15 mouse cellular contexts compared by ENCODE assay signal in genomic region chr14:98431959-98432358, GRCm38 (mm10).
DNase-seq lines count a peak whose midpoint lies in the region; ATAC-seq and TF ChIP-seq lines count a peak whose summit lies in the region.
"Had no signal": no experiment of that assay in that cellular context is flagged by ENCODE, and none has a peak within 500 bp of the region (broad histone marks: within the 10 kb centered on the region; RNA-seq: fewer than 3 reads in every experiment).

No protein-coding gene starts in this region.

- TF ChIP-seq CTCF in hindbrain, postnatal 0 days (IDR thresholded peaks at IDR 0.05; ENCODE audit: low read depth), result no peak

- no peak for DNase-seq in heart, adult 18-20 months
- DNase-seq in lung, adult 18-20 months, result no peak
- DNase-seq in embryonic facial prominence, embryonic 11.5 days (ENCODE audit: low spot score), result peak; percentile 19
- peak; percentile 2 for DNase-seq in hindbrain, postnatal 0 days (ENCODE audit: low spot score)
- no peak for DNase-seq in cerebellum, postnatal 36 days
- DNase-seq in adrenal gland, postnatal 36 days, result no peak
- DNase-seq: cerebellum, adult 18-20 months; thymus, postnatal 36 days had no signal

- H3K4me2 ChIP-seq in heart, embryonic 14.5 days (ENCODE audit: low read length), result peak overlapping the region; percentile 55
- 0 out of 2 replicates have a peak overlapping the region, but pooled peaks have one; percentile 31 for H3K4me2 ChIP-seq in lung, embryonic 16.5 days (ENCODE audit: low read depth, low read length)
- no peak overlapping the region; the same call in 1 of the 2 replicates for H3K4me2 ChIP-seq in embryonic facial prominence, embryonic 11.5 days (ENCODE audit: low read depth, low read length)
- peak overlapping the region; percentile 13; the same call in 1 of the 2 replicates for H3K4me2 ChIP-seq in hindbrain, postnatal 0 days (ENCODE audit: low read depth, low read length)
- H3K4me2 ChIP-seq: limb, embryonic 15.5 days had no signal

- H3K9ac ChIP-seq in heart, embryonic 14.5 days (ENCODE audit: low read length), result no peak overlapping the region
- no peak overlapping the region for H3K9ac ChIP-seq in lung, embryonic 16.5 days (ENCODE audit: low read length)
- H3K9ac ChIP-seq in embryonic facial prominence, embryonic 11.5 days (replicated peaks; ENCODE audit: low read length), result no peak overlapping the region
- H3K9ac ChIP-seq in hindbrain, postnatal 0 days (replicated peaks; ENCODE audit: low read length), result no peak overlapping the region
- H3K9ac ChIP-seq: limb, embryonic 15.5 days had no signal

- peak; percentile 43; the same call in 1 of the 2 replicates for ATAC-seq in heart, embryonic 14.5 days (ENCODE audit: insufficient number of reproducible peaks, insufficient read depth, low FRiP score, low read depth)
- ATAC-seq in lung, embryonic 16.5 days (ENCODE audit: low read depth), result peak; percentile 41; the same call in 1 of the 2 replicates
- no peak for ATAC-seq in embryonic facial prominence, embryonic 11.5 days (replicated peaks; ENCODE audit: insufficient number of reproducible peaks, low FRiP score, low TSS enrichment, low read depth)
- no peak for ATAC-seq in hindbrain, postnatal 0 days
- ATAC-seq: inflammation-experienced regulatory T-cells, adult 6 months had no signal

- no peaks in the 10 kb centered on the region for H3K36me3 ChIP-seq in heart, embryonic 14.5 days (ENCODE audit: control insufficient read depth, insufficient read depth, low read length)
- H3K36me3 ChIP-seq in lung, embryonic 16.5 days (ENCODE audit: control insufficient read depth, insufficient read depth, low read length), result no peaks in the 10 kb centered on the region
- H3K36me3 ChIP-seq in embryonic facial prominence, embryonic 11.5 days (replicated peaks; ENCODE audit: control insufficient read depth, insufficient read depth, low read depth, low read length), result no peaks in the 10 kb centered on the region
- no peaks in the 10 kb centered on the region for H3K36me3 ChIP-seq in hindbrain, postnatal 0 days (ENCODE audit: insufficient read depth, low read length)
- H3K36me3 ChIP-seq: forebrain, embryonic 10.5 days; G1E; limb, embryonic 15.5 days had no signal

- H3K4me1 ChIP-seq in heart, embryonic 14.5 days (ENCODE audit: control insufficient read depth in 2 of 2, insufficient read depth in 2 of 2, low read length in 2 of 2), result peaks cover 0 to 3% of the 10 kb centered on the region in 2 experiments; a peak in 1 of 4 replicates
- no peaks in the 10 kb centered on the region for H3K4me1 ChIP-seq in lung, embryonic 16.5 days (replicated peaks; ENCODE audit: control insufficient read depth, insufficient read depth, low read length)
- no peaks in the 10 kb centered on the region for H3K4me1 ChIP-seq in embryonic facial prominence, embryonic 11.5 days (ENCODE audit: control insufficient read depth, insufficient read depth, low read length)
- H3K4me1 ChIP-seq in hindbrain, postnatal 0 days (ENCODE audit: insufficient read depth, low read length), result no peaks in the 10 kb centered on the region
- H3K4me1 ChIP-seq: forebrain, embryonic 10.5 days; limb, embryonic 15.5 days had no signal

- WGBS in heart, embryonic 14.5 days, result 34% methylated on average over 11 of the region's 11 CpGs
- whole genome bisulfite sequencing in lung, embryonic 16.5 days, result 36% methylated on average over 11 of the region's 11 CpGs
- WGBS in embryonic facial prominence, embryonic 11.5 days, result 44% methylated on average over 11 of the region's 11 CpGs
- 58% methylated on average over 11 of the region's 11 CpGs for WGBS in hindbrain, postnatal 0 days

- H3K27ac ChIP-seq in heart, embryonic 14.5 days (replicated peaks in 1 of 2; ENCODE audit: control insufficient read depth in 1 of 2, insufficient read depth in 1 of 2, low read depth in 2 of 2, low read length in 2 of 2), result no peak overlapping the region
- no peak overlapping the region for H3K27ac ChIP-seq in lung, embryonic 16.5 days (ENCODE audit: low read length)
- H3K27ac ChIP-seq in embryonic facial prominence, embryonic 11.5 days (replicated peaks; ENCODE audit: low read depth, low read length), result no peak overlapping the region
- no peak overlapping the region for H3K27ac ChIP-seq in hindbrain, postnatal 0 days
- H3K27ac ChIP-seq: forebrain, embryonic 10.5 days; limb, embryonic 15.5 days; macrophage had no signal

- 0 out of 4 replicates have a peak overlapping the region, but pooled peaks of 1 of the 2 experiments have one; percentile 6 for H3K4me3 ChIP-seq in heart, embryonic 14.5 days (ENCODE audit: control insufficient read depth in 1 of 2, insufficient read depth in 1 of 2, low read depth in 1 of 2, low read length in 2 of 2)
- H3K4me3 ChIP-seq in lung, embryonic 16.5 days (ENCODE audit: low read length), result no peak overlapping the region
- H3K4me3 ChIP-seq in embryonic facial prominence, embryonic 11.5 days (ENCODE audit: low read depth, low read length), result no peak overlapping the region
- no peak overlapping the region for H3K4me3 ChIP-seq in hindbrain, postnatal 0 days (ENCODE audit: low read length)
- H3K4me3 ChIP-seq: forebrain, embryonic 10.5 days; limb, embryonic 15.5 days had no signal

- no peaks in the 10 kb centered on the region for H3K9me3 ChIP-seq in heart, embryonic 14.5 days (ENCODE audit: control insufficient read depth, low read length)
- no peaks in the 10 kb centered on the region for H3K9me3 ChIP-seq in lung, embryonic 16.5 days (ENCODE audit: control insufficient read depth, low read length)
- H3K9me3 ChIP-seq in embryonic facial prominence, embryonic 11.5 days (replicated peaks; ENCODE audit: control insufficient read depth, low read length), result no peaks in the 10 kb centered on the region
- H3K9me3 ChIP-seq in hindbrain, postnatal 0 days (ENCODE audit: low read length), result no peaks in the 10 kb centered on the region
- H3K9me3 ChIP-seq: forebrain, embryonic 10.5 days; limb, embryonic 15.5 days had no signal

- no peaks in the 10 kb centered on the region for H3K27me3 ChIP-seq in heart, embryonic 14.5 days (ENCODE audit: control insufficient read depth, insufficient read depth, low read length)
- no peaks in the 10 kb centered on the region for H3K27me3 ChIP-seq in lung, embryonic 16.5 days (ENCODE audit: control insufficient read depth, insufficient read depth, low read depth, low read length)
- H3K27me3 ChIP-seq in embryonic facial prominence, embryonic 11.5 days (ENCODE audit: control insufficient read depth, insufficient read depth, low read length), result no peaks in the 10 kb centered on the region
- H3K27me3 ChIP-seq in hindbrain, postnatal 0 days (ENCODE audit: insufficient read depth, low read length), result no peaks in the 10 kb centered on the region
- H3K27me3 ChIP-seq: limb, embryonic 15.5 days had no signal

Comparison
In these comparisons a context has a peak if more than half of its experiments do, and no peak if none do; other contexts are left out.
1. ATAC-seq: peak in heart, embryonic 14.5 days (single experiment) and lung, embryonic 16.5 days (single experiment); none in embryonic facial prominence, embryonic 11.5 days (single experiment) and hindbrain, postnatal 0 days (single experiment).
2. DNase-seq: peak in embryonic facial prominence, embryonic 11.5 days (single experiment) and hindbrain, postnatal 0 days (single experiment); none in heart, adult 18-20 months (0 of 2), lung, adult 18-20 months (0 of 2), cerebellum, postnatal 36 days (0 of 2) and adrenal gland, postnatal 36 days (0 of 2).